Mouse (Mus musculus): ENCODE measurements around the gene Dpysl4. TPM values are rescaled to one million over a fixed set of nuclear protein-coding genes. Genes with fewer than 3 reads are reported as not detected.

Dpysl4 gene
- 60.6 and 64.0 TPM in 2 replicates for polyA plus RNA-seq (2012; rRNA removed)

DNA sequence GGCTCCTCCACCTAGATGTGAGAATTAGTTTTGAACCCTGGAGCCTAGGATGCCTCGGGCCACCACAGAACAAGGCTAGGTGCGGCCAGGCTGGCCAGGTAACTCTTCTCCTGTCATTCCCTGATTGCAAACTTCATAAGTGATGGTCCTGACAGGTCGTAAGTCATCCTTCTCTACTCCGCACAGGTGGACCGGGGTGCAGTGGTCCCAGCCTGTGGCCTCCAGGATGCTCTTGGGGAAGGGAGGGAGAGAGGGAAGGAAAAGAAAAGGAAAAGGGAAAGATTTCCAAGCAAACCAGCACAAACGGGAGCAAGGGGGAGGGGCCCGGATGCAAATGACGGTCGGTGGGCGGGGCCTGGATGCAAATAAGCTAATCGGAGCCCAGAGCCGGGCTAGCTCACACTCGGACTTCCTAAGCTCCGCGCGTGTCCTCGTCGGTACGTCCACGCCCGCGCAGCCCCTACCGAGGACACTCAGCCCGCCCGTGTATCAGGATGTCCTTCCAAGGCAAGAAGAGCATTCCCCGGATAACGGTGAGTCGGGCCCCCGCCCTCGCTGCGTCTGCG is at the start of gene Dpysl4:
Gene Dpysl4 (plus strand): TSS at position 373 of the 566 bp plus-strand sequence.
- peak; percentile 84 to 94 for DNase-seq (ENCODE audit: extremely low spot score in 1 of 2, low spot score in 1 of 2)

DNA sequence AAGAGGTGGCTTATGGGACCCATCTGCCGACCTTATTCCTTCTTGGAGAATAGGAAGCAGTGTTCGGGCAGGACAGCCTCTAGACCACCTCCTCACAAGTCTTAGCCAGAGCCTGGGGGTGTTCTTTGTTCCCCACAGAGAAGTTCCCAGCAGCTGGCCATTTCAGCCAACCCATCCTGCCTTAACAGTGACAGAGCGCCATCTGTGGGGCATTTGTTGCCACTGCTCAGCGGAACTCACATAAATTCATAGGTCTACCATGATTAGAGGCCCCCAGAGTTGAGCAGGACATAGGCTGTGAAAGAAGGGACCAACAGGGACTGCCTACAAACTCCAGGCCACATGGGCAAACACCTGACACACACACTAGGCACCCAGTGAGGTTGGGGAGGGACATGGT is 22.4 kb upstream of the Dpysl4 start:
- DNase-seq (ENCODE audit: extremely low spot score in 1 of 2, low spot score in 1 of 2): peak in 1 of 2 experiments; percentile 42

DNA sequence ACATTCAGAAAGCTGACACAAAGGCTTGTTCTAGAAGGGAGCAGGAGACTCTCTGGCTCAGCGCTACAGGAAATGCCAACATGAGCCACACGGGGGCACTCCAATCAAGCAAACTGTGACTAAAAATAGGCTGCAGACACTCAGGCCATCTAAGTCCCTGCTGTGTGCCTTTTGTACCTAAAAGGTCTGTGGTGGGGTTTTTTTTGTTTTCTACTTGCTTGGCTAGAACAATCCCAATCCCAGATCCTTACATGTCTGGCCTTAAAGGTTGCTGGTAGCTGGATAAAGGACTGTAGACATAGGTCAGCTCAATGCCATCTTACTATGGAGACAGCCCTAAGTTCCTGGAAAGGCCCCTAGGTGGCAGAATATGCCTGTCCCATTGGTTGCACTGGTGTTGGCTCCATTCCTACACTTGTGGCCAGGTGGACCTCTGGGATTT is 17.6 kb upstream of the Dpysl4 start:
- DNase-seq (ENCODE audit: extremely low spot score in 1 of 2, low spot score in 1 of 2): peak in 1 of 2 experiments; percentile 89

DNA sequence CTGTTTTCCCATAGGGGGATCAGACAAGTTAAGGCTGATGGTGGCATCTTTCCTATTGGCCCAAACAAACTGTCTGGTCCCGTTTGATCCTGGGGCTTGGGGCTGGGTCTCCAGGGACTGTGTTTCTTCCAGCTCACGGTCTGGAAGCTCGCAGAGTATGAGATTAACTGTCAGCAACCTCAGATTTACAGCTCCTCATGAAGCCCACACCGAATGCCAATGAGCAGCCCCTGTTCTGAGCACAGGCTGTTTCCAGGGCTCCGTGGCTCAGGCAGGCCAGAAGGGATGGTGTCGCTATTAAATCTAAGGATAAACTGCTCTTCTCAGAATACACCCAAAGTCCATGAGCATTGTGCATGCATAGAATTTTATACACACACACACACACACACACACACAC is 11.6 kb upstream of the Dpysl4 start:
- DNase-seq (ENCODE audit: extremely low spot score in 1 of 2, low spot score in 1 of 2): no peak

DNA sequence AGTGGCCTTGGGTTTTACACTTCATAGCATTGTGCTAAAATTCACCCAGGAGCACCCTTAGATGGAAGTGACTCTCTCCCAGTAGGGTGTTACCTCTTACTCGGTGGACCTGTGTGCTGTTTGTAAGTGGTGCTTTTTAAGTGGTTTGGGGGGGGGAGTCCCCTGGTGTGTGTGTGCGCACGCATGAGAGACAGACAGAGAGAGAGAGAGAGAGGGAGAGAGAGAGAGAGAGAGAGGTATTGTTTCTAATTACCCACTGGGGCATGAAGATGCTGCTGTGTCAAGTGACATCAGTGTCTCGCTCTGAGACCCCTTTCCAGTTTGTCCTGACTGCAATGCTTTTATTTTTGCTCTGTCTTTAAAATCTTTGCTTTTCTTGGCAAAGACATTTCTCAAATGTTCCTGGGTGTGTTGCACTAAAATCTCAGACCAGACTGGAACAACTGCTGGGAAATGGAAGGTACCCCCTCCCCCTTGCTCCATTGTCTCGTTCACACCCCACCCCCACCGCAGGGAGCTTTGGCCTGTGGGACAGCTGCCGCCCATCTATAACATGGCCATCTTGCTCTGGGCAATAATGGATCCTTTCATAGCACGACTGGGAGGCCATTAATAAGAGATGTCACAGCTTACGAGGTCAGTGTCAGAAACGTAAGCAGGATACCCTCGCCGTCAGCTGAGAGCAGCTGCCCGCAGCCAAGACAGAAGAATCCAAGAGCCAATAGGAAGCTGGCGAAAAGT is 10.6 kb upstream of the Dpysl4 start:
- DNase-seq (ENCODE audit: extremely low spot score in 1 of 2, low spot score in 1 of 2): no peak

DNA sequence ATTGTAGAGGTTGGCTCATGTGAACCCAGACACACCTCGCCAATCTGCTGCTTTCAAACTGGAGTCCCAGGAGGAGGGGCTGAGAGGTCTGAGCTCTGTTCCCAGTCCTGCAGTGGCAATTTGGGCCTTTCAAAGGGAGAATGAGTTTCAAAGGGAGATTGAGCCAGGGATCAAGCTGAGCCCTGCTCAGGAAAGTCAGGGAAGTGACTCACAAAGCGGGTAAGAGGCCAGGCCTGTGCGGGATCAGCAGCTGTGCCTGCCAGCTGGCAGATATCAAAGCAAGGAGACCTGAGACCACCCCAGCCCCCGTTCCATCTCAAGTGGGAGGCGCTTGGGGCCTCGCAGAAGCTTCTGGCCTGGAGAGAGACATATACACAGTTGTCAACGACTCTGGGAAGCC is 8.5 kb upstream of the Dpysl4 start:
- DNase-seq (ENCODE audit: extremely low spot score in 1 of 2, low spot score in 1 of 2): no peak

DNA sequence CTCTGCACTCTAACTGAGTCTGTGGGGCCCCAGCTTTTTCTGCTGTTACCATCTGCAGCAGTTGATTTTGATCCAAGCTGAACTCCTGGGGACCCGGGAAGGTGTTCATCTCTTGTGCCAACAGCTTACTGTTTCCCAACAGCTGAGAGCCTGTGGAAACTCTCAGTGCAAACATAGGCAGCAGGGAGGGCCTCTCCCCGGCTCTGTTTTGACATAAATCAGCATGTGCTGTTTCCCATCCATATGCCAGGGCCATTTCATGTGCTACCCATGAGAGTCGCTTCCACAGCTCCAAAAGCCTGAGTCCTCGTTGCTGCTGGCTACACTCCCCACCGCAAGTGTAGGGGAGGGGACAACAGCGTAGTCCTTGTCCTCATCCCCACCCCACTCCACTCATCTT is 7.6 kb upstream of the Dpysl4 start:
- no peak for DNase-seq (ENCODE audit: extremely low spot score in 1 of 2, low spot score in 1 of 2)

DNA sequence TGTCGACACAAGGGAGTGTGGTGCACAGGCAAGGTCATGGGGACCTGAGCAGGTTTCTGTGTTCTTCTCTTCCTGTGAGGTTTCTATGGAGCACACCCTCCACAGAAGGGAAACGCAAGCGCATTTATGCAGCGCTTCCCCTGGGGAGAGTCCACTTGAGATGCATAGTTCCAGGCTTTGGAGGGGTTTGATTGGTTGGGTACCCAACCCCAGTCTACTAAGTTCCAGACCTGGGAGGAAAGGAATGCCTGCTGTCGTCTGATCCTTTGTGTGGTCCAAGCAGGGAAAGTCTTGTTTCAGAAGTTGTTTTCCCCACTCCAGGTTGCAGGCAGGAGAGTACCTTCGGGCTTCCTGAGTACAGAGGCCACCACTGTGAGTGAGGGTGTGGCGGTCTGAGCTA is 6.7 kb upstream of the Dpysl4 start:
- DNase-seq (ENCODE audit: extremely low spot score in 1 of 2, low spot score in 1 of 2): no peak

DNA sequence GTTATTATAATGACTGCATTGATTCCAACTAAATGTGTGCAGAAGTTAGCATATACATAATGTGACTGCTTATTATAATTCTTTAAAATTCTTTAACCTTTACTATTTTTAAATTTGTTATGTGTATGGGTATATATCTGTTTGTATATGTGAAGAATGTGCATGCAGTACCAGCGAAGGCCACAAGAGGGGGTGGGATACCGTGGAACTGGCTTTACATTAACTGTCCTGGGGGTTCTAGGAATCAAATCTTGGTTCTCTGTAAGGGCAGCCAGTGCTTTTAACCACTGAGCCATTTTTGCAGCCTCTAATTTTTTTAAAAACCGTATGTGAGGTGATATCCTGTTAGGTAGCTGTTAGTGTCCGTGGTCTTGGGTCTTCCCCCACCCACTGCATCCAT is 5.1 kb upstream of the Dpysl4 start:
- DNase-seq (ENCODE audit: extremely low spot score in 1 of 2, low spot score in 1 of 2): peak in 1 of 2 experiments; percentile 37

DNA sequence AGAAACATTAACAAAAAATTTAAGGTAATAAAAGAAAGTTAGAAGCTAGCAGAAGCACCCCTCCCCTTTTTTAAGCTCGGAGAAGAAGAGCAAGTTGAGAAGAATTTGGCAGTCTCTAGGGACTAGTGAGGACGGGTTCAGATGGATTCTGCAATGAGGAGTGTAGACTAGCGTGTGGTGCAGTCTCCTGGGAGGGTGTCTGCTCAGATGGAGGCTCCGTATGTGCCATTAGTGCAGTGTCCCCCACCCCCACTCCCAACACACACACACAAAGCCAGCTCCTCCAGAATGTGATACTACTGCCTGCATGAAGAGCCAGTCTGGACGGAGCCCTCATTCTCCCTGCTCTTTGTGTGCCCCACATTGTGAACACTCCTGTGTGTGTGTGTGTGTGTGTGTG is 4.6 kb upstream of the Dpysl4 start:
- no peak for DNase-seq (ENCODE audit: extremely low spot score in 1 of 2, low spot score in 1 of 2)

DNA sequence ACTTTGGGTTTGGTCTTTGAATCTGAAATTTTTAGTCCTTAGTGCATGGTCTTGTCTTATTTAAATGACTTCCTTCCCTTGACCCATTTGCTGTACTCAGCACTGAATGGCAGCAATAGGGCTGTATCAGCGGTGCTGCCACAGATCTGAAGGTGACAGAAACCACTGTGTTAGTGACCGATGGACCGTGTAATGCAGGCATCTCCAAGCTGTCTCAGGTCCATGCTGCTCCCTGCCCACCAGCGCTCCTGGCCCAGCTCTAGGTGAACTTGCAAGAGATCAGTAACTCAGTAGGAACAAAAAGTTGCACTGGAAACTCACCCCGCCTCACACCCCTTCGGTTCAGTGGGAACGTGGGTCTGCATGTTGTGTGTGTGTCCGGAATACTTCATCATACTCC is 3.5 kb upstream of the Dpysl4 start:
- DNase-seq (ENCODE audit: extremely low spot score in 1 of 2, low spot score in 1 of 2): no peak

DNA sequence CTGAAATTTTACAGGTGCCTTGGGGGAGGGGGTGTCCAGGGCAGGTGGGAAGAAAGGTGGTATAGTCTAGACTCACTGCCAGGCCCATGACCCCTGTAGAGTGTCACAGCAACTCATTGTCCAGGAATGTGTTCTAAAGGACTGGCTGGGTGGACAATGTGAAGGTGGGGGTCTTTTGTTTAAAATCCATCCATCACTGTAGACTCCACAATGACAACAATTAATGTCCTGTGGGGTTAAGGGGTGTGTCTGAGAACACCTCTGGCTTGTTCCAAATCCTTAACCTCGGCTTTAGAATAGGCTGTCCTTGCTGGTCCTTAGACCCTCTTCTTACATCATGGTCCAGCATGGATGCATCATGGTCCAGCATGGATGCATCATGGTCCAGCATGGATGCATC is 1.5 kb upstream of the Dpysl4 start:
- DNase-seq (ENCODE audit: extremely low spot score in 1 of 2, low spot score in 1 of 2): no peak

DNA sequence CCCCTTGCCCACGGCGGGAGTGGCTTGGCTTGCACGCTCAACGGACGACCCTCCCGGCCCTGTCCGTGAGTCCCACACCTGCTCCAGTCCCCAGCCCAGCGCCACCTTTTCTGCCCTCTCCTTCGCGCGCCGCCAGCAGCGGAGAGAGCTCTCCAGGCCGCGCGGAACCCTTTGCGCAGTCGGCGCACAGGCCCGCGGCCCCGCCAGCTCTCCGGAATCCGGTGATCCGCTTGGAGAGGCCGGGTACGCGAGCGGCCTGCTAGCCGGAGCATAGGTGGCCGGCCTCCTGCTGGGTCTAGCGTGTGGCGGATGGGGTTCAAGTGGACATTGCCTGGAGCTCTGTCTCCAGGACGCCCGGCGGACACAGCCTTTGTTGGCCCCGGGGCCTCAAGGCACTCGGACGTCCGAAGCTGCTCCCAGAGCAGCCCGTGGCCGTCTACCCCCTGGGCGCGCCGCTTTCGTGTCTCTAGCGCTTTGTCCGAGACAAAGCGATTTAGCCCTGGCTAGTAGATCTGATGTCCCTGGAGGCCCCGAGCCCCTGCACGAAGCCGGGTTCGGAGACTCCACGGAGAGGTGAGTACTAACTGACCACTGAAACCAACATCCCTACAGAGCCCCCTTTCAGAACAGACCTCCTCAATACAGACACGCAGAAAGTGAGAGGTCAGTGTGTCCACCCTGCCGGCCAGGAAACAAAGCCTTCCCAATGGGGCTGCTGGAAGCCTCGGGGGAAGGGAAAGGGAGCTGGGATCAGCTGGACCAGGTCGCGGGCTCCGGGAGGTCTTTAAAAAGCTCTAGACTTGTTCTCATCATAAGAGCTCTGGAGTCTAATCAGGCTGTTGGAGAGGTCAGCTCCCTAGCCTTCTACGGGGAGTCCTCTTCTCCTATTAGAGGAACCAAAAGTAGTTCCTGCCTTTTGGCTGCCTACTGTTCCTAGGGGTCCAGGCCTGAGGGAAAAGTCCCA is 676 bp downstream of the Dpysl4 start:
- no peak for DNase-seq (ENCODE audit: extremely low spot score in 1 of 2, low spot score in 1 of 2)

DNA sequence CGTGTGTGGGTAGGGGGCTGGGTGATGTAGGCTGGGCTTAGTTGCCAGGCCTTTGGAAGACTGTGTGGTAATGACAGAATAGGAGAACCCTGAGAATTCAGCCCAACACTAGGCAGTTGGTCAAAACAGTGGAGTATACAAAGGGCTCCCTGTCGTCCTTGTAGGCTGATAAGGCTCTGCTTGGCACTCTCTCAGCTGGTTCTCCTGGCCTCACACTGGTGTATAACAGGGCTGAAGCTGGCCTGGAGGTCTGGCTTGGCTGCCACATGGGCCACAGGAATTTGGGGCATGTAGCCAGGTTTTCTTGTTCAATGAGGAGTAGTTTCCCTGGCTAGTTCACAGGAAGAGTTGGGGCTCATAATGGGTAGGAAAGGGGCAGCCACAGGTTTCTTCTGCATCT is 2.0 kb downstream of the Dpysl4 start:
- DNase-seq (ENCODE audit: extremely low spot score in 1 of 2, low spot score in 1 of 2): no peak

DNA sequence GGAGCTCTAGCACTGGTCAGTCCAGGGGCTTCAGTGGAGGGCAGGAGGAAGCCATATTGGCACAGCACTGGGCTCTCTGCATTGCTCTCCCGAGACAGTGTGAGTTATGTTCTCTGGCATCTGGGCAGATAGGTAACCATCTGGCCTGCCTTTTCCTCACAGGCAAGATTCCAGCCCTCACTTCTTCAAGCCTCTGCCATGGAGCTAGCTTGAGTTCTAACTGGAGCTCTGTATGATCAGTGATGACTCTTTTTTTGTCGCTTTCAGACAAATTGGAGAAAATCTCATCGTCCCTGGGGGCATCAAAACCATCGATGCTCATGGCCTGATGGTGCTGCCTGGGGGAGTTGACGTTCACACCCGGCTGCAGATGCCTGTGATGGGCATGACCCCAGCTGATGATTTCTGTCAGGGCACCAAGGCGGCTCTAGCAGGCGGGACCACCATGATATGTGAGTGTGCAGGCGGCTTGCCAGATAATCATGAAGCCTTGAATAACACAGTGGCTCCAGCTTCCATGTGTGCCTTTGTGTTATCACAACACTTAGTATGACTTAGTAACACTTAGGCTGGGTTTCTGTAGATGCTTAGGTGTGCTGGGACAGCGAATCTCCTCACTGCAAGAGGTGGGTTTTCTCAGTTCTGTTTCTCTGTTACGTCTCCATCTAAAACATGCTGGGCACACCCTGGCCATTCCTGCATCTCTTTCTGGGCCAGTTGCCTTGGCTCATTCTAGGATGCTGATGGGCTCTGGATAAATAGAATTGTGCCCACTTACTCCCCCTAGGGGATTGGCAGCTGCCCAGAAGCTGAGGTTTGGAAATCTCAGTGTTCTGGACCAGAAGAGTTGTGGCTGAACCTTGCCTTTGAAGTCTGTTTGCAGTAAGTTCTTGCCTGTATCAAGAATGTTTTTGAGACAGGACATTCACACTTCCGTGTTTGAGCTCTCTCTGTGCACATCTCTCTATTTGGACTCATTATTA is 4.4 kb downstream of the Dpysl4 start:
- DNase-seq (ENCODE audit: extremely low spot score in 1 of 2, low spot score in 1 of 2): peak in 1 of 2 experiments; percentile 62

DNA sequence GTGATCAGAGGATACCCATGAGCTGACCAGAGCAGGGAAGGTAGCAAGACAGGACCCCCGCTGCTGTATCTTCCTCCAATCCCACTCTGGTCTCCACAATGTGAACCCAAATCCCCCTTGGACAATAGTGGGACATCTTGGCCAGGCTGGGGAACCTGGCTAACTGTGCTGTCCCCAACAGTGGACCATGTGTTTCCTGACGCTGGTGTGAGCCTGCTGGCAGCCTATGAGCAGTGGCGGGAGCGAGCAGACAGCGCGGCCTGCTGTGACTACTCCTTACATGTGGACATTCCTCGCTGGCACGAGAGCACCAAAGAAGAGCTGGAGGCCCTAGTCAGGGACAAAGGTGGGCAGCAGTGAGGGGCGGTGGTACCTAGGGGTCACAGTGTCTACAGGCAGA is 5.9 kb downstream of the Dpysl4 start:
- DNase-seq (ENCODE audit: extremely low spot score in 1 of 2, low spot score in 1 of 2): no peak

DNA sequence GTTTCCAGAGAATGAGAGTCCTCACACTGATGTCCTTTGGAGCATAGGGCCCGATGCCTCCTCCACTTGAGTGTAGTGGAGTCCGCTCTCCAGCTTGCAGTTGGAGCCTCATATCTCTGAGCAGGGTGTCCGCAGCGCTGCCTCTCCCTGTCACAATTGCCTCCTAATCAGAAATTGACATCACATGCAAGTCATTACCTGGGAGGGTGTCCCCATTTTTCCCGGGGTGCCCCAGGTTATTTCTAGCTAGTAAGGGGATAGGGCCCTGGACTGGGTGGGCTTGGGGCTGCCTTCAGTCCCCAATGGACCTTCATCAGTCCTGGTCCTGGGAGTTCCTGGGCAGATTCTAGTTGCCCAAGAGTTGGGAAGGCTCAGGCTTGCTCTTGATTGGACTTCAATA is 6.9 kb downstream of the Dpysl4 start:
- DNase-seq (ENCODE audit: extremely low spot score in 1 of 2, low spot score in 1 of 2): no peak

DNA sequence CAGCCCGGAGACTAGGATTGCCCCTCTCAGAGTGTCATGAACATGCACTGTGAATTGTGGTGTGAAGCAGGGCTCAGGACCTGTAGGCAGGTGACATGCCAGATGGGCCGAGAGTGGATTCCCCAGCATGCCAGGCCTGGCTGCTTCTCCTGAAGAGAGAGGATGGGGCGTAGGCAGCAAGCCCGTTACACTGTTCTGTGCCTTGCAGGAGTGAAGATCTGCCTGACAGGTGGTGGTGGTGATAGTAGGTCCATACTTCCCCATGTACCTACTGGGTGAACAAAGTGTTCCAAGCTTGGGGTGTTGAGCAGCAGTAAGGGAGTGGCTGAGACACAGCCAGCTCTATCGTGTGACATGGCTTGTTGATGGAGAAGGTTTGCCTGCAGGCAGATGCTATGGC is 7.3 kb downstream of the Dpysl4 start:
- peak in 1 of 2 experiments; percentile 50 for DNase-seq (ENCODE audit: extremely low spot score in 1 of 2, low spot score in 1 of 2)

DNA sequence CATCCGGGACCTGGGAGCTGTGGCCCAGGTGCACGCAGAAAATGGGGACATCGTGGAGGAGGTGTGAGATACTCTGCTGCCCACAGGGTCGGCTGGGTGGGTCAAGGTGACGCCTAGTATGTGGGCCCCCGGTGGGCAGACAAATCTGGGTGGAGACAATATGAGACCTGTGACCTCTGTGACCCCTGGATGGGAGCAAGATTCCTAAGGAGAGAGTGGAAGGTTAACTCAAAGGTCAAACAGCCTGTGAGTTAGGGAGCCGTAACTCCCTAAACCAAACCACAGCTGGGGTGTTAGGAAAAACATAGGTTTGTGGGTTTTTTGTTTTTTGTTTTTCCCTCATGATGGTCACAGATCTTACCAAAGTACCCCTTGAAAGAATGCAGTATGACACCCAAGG is 8.0 kb downstream of the Dpysl4 start:
- no peak for DNase-seq (ENCODE audit: extremely low spot score in 1 of 2, low spot score in 1 of 2)

DNA sequence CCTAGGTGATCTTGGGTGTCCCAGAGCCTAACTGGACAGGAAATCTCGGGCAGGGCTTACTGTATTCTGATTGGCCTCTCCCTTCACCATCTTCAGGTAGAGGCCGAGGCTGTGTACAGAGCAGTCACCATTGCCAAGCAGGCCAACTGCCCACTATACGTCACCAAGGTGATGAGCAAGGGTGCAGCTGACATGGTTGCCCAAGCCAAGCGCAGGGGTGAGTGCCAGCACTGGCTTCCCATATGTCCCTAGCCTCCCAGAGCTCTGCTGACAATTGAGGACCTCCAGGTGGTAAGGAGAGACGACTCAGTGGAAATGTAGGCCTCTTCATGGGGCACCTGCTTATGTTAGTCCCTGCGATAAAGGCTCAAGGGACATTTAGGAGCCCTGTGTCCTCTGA is 9.0 kb downstream of the Dpysl4 start:
- DNase-seq (ENCODE audit: extremely low spot score in 1 of 2, low spot score in 1 of 2): no peak

Data from frontal cortex, adult 2 months (tissue).